Mouse (Mus musculus) effector memory CD4-positive, alpha-beta T cell, adult 7 months (primary cell): ENCODE results near the gene 1810037I17Rik. TPM values are rescaled to one million over a fixed set of nuclear protein-coding genes. Genes with fewer than 3 reads are reported as not detected.

Source experiments
- polyA plus RNA-seq: library from polyadenylated mRNA; unstranded; fragments of 100-300 nt; shearing (Covaris generic); gene quantifications from one replicate; pipeline ENCODE4 v1.2.1, GENCODE M21; 2017

The 1810037I17Rik gene
- polyA plus RNA-seq = 94.2 TPM

DNA sequence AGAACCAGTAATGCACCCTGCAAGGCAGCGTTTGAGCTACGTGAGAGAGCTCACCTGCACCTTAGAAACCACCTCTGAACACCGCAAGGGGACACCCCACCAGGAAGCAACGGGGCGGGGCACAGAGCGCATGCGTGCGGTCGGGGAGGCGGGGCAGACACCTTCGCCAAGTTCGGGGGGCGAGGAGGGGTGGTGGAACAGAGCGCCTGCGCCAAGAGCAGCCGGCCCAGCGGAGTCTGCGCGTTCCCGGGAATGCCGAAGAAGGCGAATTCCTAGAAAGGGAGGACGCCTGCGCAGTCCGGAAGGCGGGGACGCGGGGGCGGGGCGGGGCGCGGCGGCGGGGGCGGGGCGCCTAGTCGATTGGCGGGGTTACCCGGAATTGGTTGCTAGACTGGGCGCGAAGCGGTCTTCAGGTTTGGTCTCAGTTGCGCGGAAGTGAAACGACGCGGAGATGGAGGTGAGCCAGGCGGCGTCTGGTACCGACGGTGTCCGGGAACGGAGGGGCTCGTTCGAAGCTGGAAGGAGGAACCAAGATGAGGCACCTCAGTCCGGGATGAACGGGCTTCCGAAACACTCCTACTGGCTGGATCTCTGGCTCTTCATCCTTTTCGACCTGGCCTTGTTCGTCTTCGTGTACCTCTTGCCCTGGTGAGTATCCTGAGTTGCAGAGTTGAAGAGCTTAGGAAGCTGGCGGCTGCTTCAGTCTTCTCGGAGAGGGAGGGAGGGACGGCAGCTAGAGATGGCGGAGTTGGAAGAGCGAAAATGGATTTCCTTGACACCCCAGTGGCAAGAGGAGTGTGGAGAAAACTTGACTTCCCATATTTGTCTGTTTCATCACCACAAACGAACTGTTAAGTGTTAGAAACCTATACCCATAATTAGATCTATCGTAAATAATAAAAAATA, at the start of gene 1810037I17Rik:
Gene 1810037I17Rik, plus strand, starts transcription at position 195 of the 906 bp plus-strand sequence.

DNA sequence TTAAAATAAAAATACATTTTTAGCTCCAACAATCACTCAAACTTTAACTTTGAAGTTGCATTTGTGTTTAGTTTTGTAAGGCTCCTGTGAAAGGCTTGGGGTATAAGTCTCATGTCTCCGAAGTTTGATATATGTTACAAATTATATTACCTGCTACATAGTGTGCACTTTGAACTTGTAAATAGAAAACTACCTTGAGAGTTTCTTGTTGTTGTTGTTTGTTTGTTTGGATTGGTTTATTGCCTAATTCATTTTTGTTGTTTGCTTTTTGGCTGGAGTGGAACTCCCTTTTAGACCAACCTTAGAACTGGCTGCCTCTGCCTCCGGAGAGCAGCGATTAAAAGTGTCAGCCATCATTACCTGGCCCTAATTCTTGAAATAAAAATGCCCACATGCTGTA, 29.2 kb upstream of the 1810037I17Rik start, which contains the start of gene Fabp2:
Gene Fabp2, plus strand, starts transcription at position 301 of the 400 bp plus-strand sequence.

GRCm38 (mm10) chr3:122919260-122919659, 4.7 kb upstream of the 1810037I17Rik start, which contains the start of gene Gm10959:
Gene Gm10959 (minus strand): TSS chr3:122919360.

Other genes starting within 250 kb of the 1810037I17Rik start
- 0.27 TPM for gene Pde5a, start 195.3 kb upstream of the 1810037I17Rik start, polyA plus RNA-seq
- gene Fabp2, start 29.1 kb upstream of the 1810037I17Rik start, polyA plus RNA-seq = not detected
- gene Gm10959, start 4.8 kb upstream of the 1810037I17Rik start, polyA plus RNA-seq = not detected
- 34.1 TPM for gene Usp53, start 60.3 kb downstream of the 1810037I17Rik start, polyA plus RNA-seq
- not detected for gene Myoz2, start 110.8 kb downstream of the 1810037I17Rik start, polyA plus RNA-seq